Mouse (Mus musculus): ENCODE results near the gene Tcf25. TPM values are rescaled to one million over a fixed set of nuclear protein-coding genes. Genes with fewer than 3 reads are reported as not detected.
A peak's percentile ranks its signal among the peaks of the same experiment; 100 is the strongest.

Tcf25 gene
- polyA plus RNA-seq, 1 experiment: 239 TPM

DNA sequence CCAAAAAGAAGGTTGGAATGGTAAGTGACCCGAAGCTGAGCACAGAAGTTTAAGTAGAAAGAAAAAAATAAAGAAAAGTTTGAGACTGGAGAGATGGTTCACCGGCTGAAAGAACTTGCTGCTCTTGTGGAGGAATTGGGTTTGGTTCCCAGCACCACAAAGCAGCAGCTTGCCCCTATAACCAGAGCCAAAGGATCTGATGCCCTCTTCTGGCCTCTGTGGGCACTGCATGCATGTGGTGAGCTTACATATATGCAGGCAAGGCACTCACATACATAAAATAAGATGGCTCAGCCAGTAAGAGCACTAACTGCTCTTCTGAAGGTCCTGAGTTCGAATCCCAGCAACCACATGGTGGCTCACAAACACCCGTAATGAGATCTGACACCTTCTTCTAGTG, 33.5 kb upstream of the Tcf25 start:
- H3K9me3 ChIP-seq (replicated peaks; ENCODE audit: control insufficient read depth, insufficient read depth, low read length, poor library complexity, severe bottlenecking): no peaks in the 10 kb centered on the region
- no peaks in the 10 kb centered on the region for H3K27me3 ChIP-seq (ENCODE audit: control insufficient read depth, insufficient read depth, low read length, poor library complexity, severe bottlenecking)
- no peak overlapping the region for H3K27ac ChIP-seq (ENCODE audit: insufficient read depth, low read length)
- peaks cover 6% of the 10 kb centered on the region for H3K4me1 ChIP-seq (ENCODE audit: control insufficient read depth, insufficient read depth, low read length)
- no peak overlapping the region for H3K9ac ChIP-seq (ENCODE audit: low read depth, poor library complexity, severe bottlenecking)
- no peak overlapping the region for H3K4me3 ChIP-seq (ENCODE audit: low read depth, low read length)
- TF ChIP-seq POLR2A (IDR thresholded peaks at IDR 0.05; ENCODE audit: insufficient read depth, low read length) (no peak), CTCF (IDR thresholded peaks at IDR 0.05; ENCODE audit: low read depth, low read length) (peak; percentile 76)
- H3K36me3 ChIP-seq (ENCODE audit: control insufficient read depth, insufficient read depth, low read length, poor library complexity, severe bottlenecking): no peaks in the 10 kb centered on the region

DNA sequence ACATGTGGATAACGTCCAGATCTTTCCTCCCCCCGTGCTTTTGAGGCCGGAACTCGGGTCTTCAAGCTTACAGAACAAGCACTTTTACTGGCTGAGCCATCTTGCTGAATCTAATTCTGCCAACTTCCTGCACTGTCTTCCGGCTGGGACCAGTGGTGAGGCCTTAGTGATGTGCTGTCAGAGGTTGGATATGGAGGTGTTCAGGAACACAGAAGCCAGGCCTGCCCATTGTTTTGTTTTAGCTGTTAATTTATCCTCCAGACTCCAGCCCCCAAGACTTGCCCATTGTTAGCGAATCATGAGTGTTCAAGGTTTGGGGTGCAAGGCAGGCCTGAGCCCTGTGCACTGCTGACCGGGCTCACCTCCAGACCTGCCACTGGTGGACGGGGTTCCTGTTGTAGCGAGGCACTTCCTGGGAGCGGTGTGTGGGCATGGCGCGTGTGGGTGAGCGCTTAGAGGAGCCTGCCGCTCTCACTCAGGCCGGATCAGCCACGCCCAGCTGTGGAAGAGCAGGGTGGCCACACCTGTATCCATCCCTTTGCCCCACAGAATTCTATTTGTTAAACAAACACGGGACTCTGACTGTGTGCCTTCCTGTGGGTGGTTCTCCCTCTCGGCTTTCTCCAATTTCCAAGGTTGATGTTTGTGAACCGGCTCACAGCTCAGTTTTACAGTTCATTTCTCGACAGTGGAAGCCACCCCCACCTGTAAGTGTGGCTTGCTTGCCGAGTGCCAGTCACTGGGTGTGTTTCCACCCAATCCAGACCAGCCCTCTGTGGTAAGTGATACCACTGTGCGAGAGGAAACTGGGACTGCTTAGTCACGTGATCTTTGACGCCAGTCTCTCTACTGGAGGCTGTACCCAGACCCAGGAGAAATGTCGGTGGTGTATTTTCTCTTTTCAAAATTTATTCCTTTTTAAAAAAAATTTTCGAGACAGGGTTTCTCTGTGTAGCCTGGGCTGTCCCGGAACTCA, 32.2 kb upstream of the Tcf25 start:
- Histone ChIP-seq H3K27me3 (ENCODE audit: control insufficient read depth, insufficient read depth, low read length, poor library complexity, severe bottlenecking) (no peaks in the 10 kb centered on the region), H3K9me3 (replicated peaks; ENCODE audit: control insufficient read depth, insufficient read depth, low read length, poor library complexity, severe bottlenecking) (no peaks in the 10 kb centered on the region), H3K4me1 (ENCODE audit: control insufficient read depth, insufficient read depth, low read length) (peaks cover 6% of the 10 kb centered on the region), H3K9ac (ENCODE audit: low read depth, poor library complexity, severe bottlenecking) (peak overlapping the region; percentile 20), H3K4me3 (ENCODE audit: low read depth, low read length) (peak overlapping the region; percentile 11), H3K27ac (ENCODE audit: insufficient read depth, low read length) (peak overlapping the region; percentile 64), H3K36me3 (ENCODE audit: control insufficient read depth, insufficient read depth, low read length, poor library complexity, severe bottlenecking) (no peaks in the 10 kb centered on the region)
- TF ChIP-seq EP300 (IDR thresholded peaks at IDR 0.05; ENCODE audit: insufficient read depth, low read depth, low read length): no peak
- TF ChIP-seq POLR2A (IDR thresholded peaks at IDR 0.05; ENCODE audit: insufficient read depth, low read length): no peak
- TF ChIP-seq CTCF (IDR thresholded peaks at IDR 0.05; ENCODE audit: low read depth, low read length): no peak

DNA sequence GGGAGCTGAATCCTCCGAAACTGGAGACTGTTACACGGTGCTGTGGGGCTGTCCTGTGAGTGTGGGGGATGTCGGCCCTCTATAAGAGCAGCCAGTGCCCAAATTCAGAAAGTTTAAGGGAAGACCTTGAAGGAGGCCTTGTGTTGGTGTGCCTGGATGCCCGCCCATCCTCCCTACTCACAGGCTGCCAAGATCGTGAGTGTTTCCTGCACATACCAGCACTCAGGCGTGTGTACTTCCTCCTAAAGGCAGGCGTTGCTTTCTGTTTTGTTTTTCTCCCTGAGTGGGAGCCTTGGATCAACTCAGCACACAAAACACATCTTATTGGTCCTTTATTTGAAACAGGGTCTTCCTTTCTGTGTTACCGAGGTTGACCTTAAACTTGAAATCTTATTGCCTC, 31.3 kb upstream of the Tcf25 start:
- TF ChIP-seq EP300 (IDR thresholded peaks at IDR 0.05; ENCODE audit: insufficient read depth, low read depth, low read length) (no peak), POLR2A (IDR thresholded peaks at IDR 0.05; ENCODE audit: insufficient read depth, low read length) (no peak), CTCF (IDR thresholded peaks at IDR 0.05; ENCODE audit: low read depth, low read length) (no peak)
- Histone ChIP-seq H3K9me3 (replicated peaks; ENCODE audit: control insufficient read depth, insufficient read depth, low read length, poor library complexity, severe bottlenecking) (no peaks in the 10 kb centered on the region), H3K4me3 (ENCODE audit: low read depth, low read length) (peak overlapping the region; percentile 20), H3K4me1 (ENCODE audit: control insufficient read depth, insufficient read depth, low read length) (peaks cover 3% of the 10 kb centered on the region), H3K27me3 (ENCODE audit: control insufficient read depth, insufficient read depth, low read length, poor library complexity, severe bottlenecking) (no peaks in the 10 kb centered on the region), H3K9ac (ENCODE audit: low read depth, poor library complexity, severe bottlenecking) (peak overlapping the region; percentile 20), H3K27ac (ENCODE audit: insufficient read depth, low read length) (peak overlapping the region; percentile 64; the same call in 1 of the 2 replicates), H3K36me3 (ENCODE audit: control insufficient read depth, insufficient read depth, low read length, poor library complexity, severe bottlenecking) (no peaks in the 10 kb centered on the region)

DNA sequence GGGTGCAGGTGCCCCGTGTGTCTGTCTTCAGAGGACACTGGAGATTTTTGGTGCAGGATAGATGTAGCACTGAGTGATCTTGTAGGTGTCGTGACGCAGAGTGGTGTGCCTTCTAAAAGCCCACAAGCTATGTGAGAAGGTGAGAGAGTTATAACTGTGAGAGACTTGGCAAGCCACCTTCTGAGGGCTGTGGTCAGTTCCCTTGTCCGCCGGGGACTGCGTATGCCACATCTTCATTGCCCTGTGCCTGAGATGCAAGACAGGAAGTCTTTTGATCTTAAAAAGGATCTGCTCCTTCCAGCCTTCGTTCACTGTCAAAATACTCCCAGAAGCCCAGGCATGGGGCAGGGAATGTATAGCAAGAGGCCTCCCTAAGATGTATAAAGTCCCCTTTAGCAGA, 30.6 kb upstream of the Tcf25 start:
- H3K36me3 ChIP-seq (ENCODE audit: control insufficient read depth, insufficient read depth, low read length, poor library complexity, severe bottlenecking): no peaks in the 10 kb centered on the region
- no peaks in the 10 kb centered on the region for H3K27me3 ChIP-seq (ENCODE audit: control insufficient read depth, insufficient read depth, low read length, poor library complexity, severe bottlenecking)
- no peak for TF ChIP-seq POLR2A (IDR thresholded peaks at IDR 0.05; ENCODE audit: insufficient read depth, low read length)
- TF ChIP-seq CTCF (IDR thresholded peaks at IDR 0.05; ENCODE audit: low read depth, low read length): no peak
- no peak for TF ChIP-seq EP300 (IDR thresholded peaks at IDR 0.05; ENCODE audit: insufficient read depth, low read depth, low read length)
- no peaks in the 10 kb centered on the region for H3K9me3 ChIP-seq (replicated peaks; ENCODE audit: control insufficient read depth, insufficient read depth, low read length, poor library complexity, severe bottlenecking)
- H3K27ac ChIP-seq (ENCODE audit: insufficient read depth, low read length): no peak overlapping the region
- no peak overlapping the region; the same call in 1 of the 2 replicates for H3K9ac ChIP-seq (ENCODE audit: low read depth, poor library complexity, severe bottlenecking)
- no peak overlapping the region for H3K4me3 ChIP-seq (ENCODE audit: low read depth, low read length)
- no peaks in the 10 kb centered on the region for H3K4me1 ChIP-seq (ENCODE audit: control insufficient read depth, insufficient read depth, low read length)

DNA sequence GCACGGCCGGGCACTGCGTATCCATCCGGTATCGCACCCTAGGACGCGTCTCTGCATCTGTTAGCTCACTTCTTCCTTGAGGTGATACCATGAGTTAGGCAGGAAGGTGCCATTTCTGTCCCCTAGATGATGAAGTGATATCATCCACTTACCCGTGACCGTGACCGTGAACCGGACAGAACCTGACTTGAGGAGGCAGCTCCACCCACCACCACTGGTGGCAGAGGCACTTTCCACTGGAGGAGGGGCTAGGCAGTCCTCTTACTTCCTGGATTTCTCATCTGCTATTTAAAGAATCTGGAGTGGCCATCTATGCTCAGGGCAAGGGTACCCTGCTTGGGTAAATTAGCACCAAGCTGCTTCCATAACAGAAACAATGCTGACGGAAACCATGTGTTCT, 30.1 kb upstream of the Tcf25 start:
- H3K36me3 ChIP-seq (ENCODE audit: control insufficient read depth, insufficient read depth, low read length, poor library complexity, severe bottlenecking): no peaks in the 10 kb centered on the region
- no peaks in the 10 kb centered on the region for H3K9me3 ChIP-seq (replicated peaks; ENCODE audit: control insufficient read depth, insufficient read depth, low read length, poor library complexity, severe bottlenecking)

DNA sequence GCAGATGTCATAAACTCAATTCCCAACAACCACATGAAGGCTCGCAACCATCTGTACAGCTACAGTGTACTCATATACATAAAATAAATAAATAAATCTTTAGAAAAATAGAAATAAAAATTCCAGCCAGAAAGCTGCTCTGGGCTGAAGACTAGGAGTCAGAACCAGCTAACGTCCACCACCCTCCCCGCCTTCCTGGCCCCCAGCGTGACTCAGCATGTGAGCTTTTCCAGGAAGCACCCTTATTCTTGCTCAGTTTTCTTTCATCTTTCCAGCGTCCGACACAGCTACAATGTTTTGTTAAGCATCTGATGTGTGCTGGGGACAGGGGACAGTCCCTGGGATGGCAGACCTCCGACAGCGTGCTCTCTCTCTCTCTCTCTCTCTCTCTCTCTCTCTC, 28.4 kb upstream of the Tcf25 start:
- H3K27me3 ChIP-seq (ENCODE audit: control insufficient read depth, insufficient read depth, low read length, poor library complexity, severe bottlenecking): no peaks in the 10 kb centered on the region
- H3K4me3 ChIP-seq (ENCODE audit: low read depth, low read length): no peak overlapping the region
- H3K36me3 ChIP-seq (ENCODE audit: control insufficient read depth, insufficient read depth, low read length, poor library complexity, severe bottlenecking): no peaks in the 10 kb centered on the region
- H3K9me3 ChIP-seq (replicated peaks; ENCODE audit: control insufficient read depth, insufficient read depth, low read length, poor library complexity, severe bottlenecking): no peaks in the 10 kb centered on the region
- H3K9ac ChIP-seq (ENCODE audit: low read depth, poor library complexity, severe bottlenecking): no peak overlapping the region
- TF ChIP-seq POLR2A (IDR thresholded peaks at IDR 0.05; ENCODE audit: insufficient read depth, low read length) (no peak), EP300 (IDR thresholded peaks at IDR 0.05; ENCODE audit: insufficient read depth, low read depth, low read length) (no peak), CTCF (IDR thresholded peaks at IDR 0.05; ENCODE audit: low read depth, low read length) (no peak)
- no peaks in the 10 kb centered on the region for H3K4me1 ChIP-seq (ENCODE audit: control insufficient read depth, insufficient read depth, low read length)
- H3K27ac ChIP-seq (ENCODE audit: insufficient read depth, low read length): no peak overlapping the region

More for the DNA sequence above, 30.1 kb upstream of the Tcf25 start:
- Histone ChIP-seq H3K27ac (ENCODE audit: insufficient read depth, low read length) (no peak overlapping the region), H3K4me1 (ENCODE audit: control insufficient read depth, insufficient read depth, low read length) (no peaks in the 10 kb centered on the region), H3K4me3 (ENCODE audit: low read depth, low read length) (no peak overlapping the region), H3K9ac (ENCODE audit: low read depth, poor library complexity, severe bottlenecking) (no peak overlapping the region), H3K27me3 (ENCODE audit: control insufficient read depth, insufficient read depth, low read length, poor library complexity, severe bottlenecking) (no peaks in the 10 kb centered on the region)
- TF ChIP-seq CTCF (IDR thresholded peaks at IDR 0.05; ENCODE audit: low read depth, low read length) (no peak), POLR2A (IDR thresholded peaks at IDR 0.05; ENCODE audit: insufficient read depth, low read length) (no peak), EP300 (IDR thresholded peaks at IDR 0.05; ENCODE audit: insufficient read depth, low read depth, low read length) (no peak)
